Mouse (Mus musculus): ENCODE data around the gene Narf.

Narf gene

DNA sequence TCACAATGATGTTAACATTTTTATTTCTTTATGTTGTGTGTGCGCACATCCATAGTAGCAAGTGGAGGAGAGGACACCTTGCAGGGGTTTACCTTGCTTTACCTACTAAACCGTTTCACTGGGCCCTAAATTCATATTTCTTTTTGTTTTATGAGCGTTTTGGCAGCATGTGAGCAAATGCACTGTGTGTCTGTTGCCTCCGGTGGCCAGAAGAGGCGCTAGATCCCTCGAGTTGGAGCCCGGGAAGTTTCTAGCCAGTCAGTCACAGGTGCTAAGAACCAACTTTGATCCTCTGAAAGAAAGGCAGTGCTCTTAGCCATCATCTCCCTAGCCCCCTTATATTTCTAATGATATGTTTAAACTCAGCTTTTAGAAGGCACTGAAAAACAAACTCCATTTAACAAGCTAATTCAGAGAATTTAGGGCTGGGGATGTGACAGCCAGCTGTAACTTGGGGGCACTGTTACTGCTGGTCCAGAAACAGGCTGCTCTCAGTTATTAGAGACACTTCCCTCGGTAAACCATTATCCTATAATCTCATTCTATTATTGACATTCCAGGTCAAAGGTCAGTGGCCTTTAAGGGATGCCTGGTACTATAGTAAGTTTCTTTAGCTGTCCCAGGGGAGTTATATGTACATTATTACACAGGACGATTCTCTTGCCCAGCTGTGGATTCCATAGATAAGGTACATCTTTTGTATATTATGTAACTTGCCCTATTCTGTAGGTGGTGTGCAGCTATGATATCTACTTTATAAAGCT, 1.4 kb upstream of the Narf start:
- peak; percentile 44 for DNase-seq (ENCODE audit: low spot score)

DNA sequence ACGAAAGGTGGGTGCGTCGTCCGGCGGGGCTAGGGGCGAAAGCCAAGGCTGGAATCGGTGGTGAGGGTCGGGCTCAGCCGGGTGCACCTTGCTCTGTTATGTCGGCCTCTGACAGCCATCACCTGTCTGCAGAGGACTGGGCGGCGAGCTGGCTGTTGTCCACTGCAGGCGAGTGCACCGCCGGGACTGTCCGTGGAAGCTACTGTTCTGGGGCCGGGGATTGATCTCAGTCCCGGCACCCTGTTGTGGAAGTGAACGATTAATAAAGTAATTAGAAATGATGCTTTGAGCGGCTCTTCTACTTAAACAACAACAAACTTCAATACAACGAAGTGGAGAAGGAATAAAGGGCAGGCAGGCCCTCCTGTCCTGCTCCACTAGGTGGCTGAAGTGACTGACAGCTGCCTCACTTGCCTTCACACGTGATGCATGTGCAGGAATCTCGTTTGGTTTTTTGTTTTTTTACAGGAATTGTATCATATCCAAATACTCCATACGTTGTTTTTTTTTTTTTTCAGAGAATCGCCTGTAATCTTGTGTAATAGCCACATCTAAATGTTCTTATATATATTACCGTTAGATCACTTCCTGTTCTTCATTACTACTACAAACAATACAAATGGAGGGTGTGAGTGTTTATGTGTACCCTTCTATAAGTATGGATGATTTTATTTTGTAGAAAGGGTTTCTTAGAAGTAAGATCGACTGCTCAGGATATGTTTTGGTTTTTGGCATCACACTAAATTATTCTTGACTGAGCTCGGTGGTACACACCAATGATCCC, 484 bp downstream of the Narf start:
- DNase-seq (ENCODE audit: low spot score) = peak; percentile 51

DNA sequence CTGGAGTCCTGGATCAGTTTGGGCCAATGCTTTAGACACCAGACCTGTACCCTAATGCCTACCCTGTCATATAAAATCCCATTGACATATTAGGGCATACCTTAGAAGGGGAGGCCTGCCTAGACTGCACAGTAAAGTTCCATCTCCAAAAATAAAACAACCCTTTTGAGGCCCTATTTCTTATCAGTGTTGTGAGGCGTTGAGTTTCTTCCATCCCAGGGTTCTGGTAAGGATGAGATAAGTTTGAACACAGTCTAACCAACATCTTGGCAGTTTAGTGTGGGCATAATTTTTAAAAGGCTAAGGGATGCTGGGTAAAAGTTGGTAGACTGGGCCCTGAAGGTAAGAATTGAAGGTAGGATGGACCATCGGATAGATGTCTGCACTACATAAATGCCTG, 2.6 kb downstream of the Narf start:
- no peak for DNase-seq (ENCODE audit: low spot score)

DNA sequence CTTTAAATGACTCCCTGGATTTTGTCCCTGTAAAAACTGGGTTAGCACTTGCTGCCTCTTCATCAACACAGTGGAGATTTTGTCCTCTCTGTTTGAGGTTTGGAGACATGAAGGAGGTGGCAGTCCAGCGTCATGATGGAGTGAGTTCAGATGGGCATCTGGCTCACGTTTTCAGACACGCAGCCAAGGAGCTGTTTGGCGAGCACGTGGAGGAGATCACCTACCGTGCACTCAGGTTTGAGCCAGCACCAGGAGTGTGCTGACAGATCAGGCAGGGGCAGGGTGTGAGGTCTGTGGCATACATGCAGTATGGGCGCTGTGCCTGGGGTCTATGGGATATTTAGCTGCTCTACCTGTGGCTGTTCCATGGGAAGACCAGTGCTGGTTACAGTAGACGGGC, 13.1 kb downstream of the Narf start:
- DNase-seq (ENCODE audit: low spot score) = no peak

DNA sequence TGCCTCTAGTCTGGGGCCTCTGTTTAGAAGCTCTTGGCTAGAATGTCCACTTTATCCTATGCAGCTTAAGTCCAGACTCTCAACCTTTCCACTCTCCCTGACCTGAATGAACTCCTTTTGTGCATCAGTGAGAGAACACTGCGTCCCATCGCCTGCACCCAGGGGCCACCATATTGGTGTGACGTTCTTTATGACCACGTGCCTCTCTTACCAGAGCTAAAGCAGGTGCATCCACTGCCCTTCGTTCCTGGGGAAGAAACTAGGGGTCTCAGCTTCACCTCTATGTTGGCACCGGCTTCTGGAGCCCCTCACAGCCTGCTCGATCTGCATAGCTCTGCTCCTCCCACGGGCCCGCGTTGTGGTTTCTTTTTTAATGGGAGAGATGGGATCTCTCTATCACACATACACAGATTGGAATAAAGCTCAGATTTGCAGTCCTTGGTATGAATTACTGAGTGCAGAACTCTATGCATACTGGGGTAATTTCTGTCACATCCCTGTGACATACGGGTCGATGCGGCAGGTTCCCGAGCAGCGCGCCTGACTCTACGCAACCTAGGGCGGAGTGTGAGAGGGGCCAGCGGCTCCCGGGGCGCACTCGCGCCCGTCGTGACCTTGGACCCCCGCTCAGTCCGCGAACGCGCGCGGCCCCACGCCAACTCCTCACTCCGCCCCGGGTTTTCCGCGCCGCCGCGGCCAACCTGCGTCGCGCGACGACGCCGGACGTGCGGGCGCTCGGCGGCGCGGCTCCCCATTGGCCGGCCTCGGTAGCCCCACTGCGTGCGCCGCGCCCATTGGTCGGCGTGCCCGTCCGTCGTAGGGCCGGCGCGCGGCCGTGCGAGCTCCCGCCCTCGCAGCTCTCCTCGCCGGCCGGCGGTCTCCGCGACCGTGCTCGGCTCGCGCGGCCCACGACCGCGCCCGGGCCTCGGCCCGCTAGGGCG, 22.4 kb downstream of the Narf start, which contains the start of gene Foxk2:
Foxk2 (plus strand) TSS at position 831 of the 941 bp plus-strand sequence.
- peak; percentile 92 for DNase-seq (ENCODE audit: low spot score)

DNA sequence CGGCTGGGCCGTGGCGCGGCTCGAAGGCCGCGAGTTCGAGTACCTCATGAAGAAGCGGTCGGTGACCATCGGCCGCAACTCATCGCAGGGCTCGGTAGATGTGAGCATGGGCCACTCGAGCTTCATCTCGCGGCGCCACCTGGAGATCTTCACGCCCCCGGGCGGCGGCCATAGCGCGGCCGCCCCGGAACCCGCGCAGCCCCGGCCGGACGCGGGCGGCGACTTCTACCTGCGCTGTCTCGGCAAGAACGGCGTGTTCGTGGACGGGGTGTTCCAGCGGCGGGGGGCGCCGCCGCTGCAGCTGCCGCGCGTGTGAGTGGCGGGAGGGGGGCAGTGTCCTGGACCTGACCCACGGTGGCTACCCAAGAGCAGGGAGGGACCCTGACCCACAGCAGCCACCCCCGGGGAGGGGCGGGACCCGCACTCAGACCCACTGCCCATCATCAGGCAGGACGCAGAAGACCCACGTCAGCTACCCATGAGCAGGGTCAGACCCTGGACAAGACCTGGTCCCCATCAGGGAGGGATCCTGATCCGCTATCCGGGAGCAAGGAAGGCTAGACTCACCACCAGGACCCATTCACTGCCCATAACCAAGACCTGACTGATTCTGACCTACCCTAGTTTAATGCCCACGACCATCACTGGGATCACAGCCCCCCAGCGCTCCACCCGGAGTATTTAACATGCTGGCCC, 23.3 kb downstream of the Narf start:
- peak; percentile 10 for DNase-seq (ENCODE audit: low spot score)

DNA sequence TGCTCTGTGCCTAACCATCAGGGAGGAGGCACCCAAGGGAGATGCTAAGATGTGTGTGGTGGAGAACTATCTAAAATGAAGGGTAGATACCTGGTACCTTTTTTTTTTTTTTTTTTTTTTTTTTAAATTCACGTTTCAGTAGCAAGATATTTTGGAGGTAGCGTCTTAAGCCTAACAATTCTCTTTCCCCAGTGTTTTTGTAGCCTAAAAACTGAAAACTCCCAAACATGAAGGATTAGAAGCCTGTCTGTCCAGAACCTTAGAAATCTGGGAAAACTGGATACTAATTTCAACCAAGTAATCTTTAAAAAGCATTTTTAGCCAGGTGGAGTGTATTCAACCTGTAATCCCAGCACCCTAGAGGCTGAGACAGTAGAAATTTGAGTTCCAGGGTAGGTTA, 24.0 kb downstream of the Narf start:
- no peak for DNase-seq (ENCODE audit: low spot score)

DNA sequence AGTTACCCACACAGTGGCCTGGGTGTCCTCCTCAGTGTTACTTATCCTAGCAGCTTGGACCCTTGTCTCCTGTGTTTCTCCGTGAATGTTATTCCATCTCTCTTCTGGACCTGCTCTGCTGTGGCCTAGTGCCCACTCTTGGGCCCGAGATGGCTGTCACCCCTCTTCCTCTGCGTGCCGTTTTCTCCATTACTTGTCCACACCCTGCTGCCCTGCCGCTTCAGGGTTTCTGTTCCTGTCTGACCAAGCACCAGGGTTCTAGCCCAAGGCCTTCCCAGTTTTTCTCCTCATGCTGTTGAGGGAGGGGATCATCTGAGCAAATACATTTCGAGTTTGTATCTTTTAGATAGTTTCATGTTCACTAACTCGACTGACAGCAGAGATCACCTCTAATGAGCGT, 40.5 kb downstream of the Narf start:
- no peak for DNase-seq (ENCODE audit: low spot score)

DNA sequence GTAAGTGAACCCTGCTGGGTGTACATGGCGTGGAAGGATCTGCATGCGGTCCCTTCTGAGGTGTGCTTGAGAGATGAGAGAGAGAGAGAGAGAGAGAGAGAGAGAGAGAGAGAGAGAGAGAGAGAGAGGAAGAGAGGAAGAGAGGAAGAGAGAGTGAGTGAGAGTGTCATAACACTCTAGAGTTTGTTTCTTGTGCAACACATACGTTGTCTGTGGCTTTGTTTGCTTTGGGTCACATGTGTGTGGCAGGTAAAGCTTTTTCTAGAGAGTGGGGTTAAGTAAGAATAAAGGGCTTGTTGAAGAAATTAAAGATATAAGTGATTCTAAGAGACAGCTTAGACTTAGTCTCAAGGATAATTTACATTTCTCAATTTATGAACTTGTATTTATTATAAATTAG, 41.0 kb downstream of the Narf start:
- DNase-seq (ENCODE audit: low spot score) = no peak

DNA sequence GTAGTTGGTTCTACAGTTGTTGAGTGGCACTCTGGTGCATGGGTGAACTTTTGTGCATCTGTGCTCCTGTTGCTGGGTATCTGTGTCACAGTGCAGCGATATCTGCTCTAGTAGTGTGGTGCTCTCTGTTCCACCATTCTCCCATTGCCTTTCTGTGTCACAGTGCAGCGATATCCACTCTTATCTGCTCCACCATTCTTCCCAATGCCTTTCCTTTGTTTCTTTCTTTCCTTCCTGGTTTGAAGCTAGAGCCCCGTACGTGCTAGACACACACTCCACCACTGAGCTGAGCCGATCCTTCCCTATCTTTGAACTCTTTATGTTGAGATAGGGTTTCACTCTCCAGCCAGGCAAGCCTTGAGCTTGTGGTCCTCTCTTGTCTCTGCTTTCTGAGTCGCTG, 45.9 kb downstream of the Narf start:
- no peak for DNase-seq (ENCODE audit: low spot score)

DNA sequence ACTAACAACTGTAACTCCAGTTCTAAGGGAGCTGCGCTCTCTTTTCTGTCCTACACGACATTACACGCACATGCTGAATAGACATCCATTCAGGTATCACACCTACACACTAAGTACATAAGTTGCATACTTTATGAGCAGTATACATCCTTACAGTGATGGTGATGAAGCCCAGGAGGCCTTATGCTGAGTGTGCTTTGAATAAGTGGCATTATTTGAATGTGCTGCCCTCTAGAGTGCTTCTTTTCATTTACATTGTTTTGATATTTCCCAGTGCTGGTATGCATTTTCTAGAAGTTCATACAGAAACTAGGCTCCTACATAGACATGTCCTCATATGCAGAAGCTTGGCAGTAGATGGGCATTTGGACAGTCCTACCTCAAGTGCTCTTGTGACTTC, 52.8 kb downstream of the Narf start:
- DNase-seq (ENCODE audit: low spot score) = no peak

DNA sequence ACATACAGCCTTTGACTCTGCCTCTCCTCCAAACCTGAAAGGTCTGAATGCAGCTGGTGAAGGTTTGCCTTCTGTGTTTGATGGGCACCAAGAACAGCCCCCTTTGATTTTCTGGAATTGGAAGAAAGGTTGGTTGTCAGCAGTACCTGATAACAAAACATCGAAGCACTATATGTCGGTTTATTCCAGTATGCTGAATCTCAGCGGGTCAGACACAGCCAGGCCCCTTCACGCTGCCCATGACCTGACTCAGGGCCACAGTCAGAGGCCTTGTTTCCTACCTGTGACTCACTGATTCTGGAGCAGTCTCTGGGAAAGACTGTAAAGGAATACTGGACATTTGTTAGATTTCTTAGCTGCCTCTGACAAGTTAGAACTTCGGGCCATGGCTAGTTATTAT, 57.7 kb downstream of the Narf start:
- DNase-seq (ENCODE audit: low spot score) = no peak

DNA sequence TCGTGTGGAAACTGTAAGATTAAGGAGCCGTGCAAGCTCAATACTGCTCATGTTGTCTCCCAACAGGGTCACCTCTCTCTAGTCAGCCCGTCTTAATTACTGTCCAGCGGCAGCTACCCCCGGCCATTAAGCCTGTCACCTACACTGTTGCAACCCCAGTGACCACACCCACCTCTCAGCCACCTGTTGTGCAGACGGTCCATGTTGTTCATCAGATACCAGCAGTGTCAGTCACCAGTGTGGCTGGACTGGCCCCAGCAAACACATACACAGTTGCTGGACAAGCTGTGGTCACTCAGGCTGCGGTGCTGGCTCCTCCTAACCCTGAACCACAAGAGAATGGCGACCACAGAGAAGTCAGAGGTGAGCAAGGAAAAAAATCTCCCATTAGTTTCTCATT, 61.4 kb downstream of the Narf start:
- DNase-seq (ENCODE audit: low spot score) = no peak

DNA sequence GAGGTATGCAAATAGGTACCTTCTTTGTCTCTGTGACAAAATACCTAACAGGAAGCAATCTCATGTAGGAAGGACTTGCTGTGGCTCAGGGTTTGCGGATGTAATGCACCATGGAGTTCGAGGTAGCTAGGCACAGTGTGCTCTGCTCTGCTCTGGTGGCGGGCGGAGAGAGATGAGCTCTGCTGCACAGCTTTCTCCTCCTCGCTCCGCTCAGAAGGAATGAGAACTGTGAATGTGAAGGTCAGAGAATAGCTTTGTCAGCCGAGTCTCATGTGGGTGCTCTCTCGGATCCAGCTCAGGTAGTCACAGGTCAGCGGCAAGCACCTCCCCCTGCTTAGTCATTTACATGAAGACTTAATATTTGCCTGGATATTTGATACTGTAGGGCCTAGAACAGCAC, 63.2 kb downstream of the Narf start:
- DNase-seq (ENCODE audit: low spot score) = no peak

DNA sequence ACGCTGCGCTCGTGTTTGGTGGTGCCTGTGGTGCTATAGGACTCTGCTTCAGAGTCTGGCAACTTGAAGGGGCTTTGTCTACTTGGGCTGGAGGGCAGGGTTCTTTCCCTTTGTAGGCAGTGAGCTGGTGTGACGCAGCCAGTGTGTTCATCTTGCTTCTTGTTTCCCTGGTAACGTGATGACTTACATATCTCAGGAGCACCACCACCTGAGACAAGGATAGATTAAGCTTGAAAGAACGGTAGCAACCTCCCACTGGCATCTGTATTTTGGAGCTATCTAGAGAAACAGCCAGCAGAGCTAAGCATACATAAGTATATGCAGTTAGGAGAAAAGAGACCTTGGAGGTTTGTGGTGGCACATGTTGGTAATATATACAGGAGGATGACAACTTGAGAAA, 68.3 kb downstream of the Narf start:
- DNase-seq (ENCODE audit: low spot score) = no peak

Measured in lung, postnatal 25 days (tissue).